Mouse (Mus musculus): ENCODE results near the gene Mafk. TPM values are rescaled to one million over a fixed set of nuclear protein-coding genes. Genes with fewer than 3 reads are reported as not detected.

The Mafk gene
- polyA plus RNA-seq, 1 experiment, result 22.5 TPM

GRCm38 (mm10) chr5:139801231-139801630 lies 9.9 kb downstream of the Mafk start:
- Histone ChIP-seq H3K36me3 (ENCODE audit: control insufficient read depth) (peaks cover 100% of the 10 kb centered on the region), H3K4me3 (replicated peaks) (no peak overlapping the region), H3K4me1 (ENCODE audit: control insufficient read depth) (peaks cover 96% of the 10 kb centered on the region)

DNA sequence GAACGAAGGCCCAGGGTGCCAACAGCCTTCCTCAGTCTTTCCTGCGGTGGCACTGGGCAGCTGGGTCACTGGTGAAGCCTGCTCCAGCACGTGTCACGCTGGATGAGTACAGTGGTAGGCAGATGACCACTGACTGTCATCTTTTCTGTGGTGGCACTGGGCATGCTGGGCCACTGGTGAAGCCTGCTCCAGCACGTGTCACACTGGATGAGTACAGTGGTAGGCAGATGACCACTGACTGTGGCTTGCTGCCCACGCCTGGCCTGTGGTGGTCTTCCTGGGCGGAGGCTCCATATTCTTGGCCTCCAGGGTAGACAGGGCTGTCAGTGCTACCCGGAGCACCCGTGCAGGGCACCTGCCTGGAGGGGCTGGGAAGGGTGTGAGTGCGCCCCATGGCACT lies 10.6 kb downstream of the Mafk start:
- Histone ChIP-seq H3K4me3 (replicated peaks) (no peak overlapping the region), H3K36me3 (ENCODE audit: control insufficient read depth) (peaks cover 100% of the 10 kb centered on the region), H3K9me3 (ENCODE audit: control insufficient read depth, low read length) (peaks cover 9% of the 10 kb centered on the region), H3K4me1 (ENCODE audit: control insufficient read depth) (peaks cover 96% of the 10 kb centered on the region), H3K27me3 (ENCODE audit: control insufficient read depth) (no peaks in the 10 kb centered on the region; the same call in 1 of the 2 replicates)
- TF ChIP-seq TAL1 (IDR thresholded peaks at IDR 0.05; ENCODE audit: low read length) (no peak), GATA1 (IDR thresholded peaks at IDR 0.05; ENCODE audit: low read length) (no peak)

More at GRCm38 (mm10) chr5:139801231-139801630, 9.9 kb downstream of the Mafk start:
- Histone ChIP-seq H3K9me3 (ENCODE audit: control insufficient read depth, low read length) (peaks cover 3% of the 10 kb centered on the region), H3K27me3 (ENCODE audit: control insufficient read depth) (no peaks in the 10 kb centered on the region)
- TF ChIP-seq GATA1 (IDR thresholded peaks at IDR 0.05; ENCODE audit: low read length) (no peak), TAL1 (IDR thresholded peaks at IDR 0.05; ENCODE audit: low read length) (no peak)

- H3K36me3 ChIP-seq (ENCODE audit: control insufficient read depth), result peaks cover 100% of the 10 kb centered on the region
- peaks cover 3% of the 10 kb centered on the region; the same call in 1 of the 2 replicates for H3K27me3 ChIP-seq (ENCODE audit: control insufficient read depth)
- H3K9me3 ChIP-seq (ENCODE audit: control insufficient read depth, low read length), result peaks cover 22% of the 10 kb centered on the region
- peaks cover 96% of the 10 kb centered on the region for H3K4me1 ChIP-seq (ENCODE audit: control insufficient read depth)
- peak overlapping the region; percentile 60 for H3K4me3 ChIP-seq (replicated peaks)
- TF ChIP-seq GATA1 (IDR thresholded peaks at IDR 0.05; ENCODE audit: low read length) (no peak), TAL1 (IDR thresholded peaks at IDR 0.05; ENCODE audit: low read length) (no peak)
Measured at GRCm38 (mm10) chr5:139803165-139803564, 11.9 kb downstream of the Mafk start.

DNA sequence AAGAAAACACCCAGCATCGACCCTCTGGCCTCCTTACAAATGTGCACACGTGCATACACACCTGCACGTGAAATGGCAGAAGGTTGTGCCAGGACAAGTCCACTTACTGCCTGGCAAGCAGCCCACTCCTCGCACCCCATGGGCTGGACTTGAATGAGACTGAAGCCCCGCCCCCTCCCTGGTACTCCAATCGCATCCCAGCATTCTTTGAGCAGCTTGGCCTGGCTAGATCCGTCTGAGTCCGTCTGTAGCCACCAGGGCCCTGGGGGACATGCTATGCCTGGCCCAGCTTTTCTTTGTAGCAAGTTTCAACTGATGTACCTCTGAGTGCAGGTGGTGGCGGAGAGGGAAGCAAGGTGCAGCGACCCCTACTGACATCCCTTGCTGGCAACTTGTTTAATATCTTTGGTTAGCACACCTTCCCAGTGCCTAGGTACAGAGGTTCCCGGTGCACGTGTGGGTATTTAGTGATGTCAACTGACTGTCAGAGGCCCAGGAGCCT lies 12.3 kb downstream of the Mafk start:
- H3K4me1 ChIP-seq (ENCODE audit: control insufficient read depth), result peaks cover 97% of the 10 kb centered on the region
- peaks cover 6% of the 10 kb centered on the region; the same call in 1 of the 2 replicates for H3K27me3 ChIP-seq (ENCODE audit: control insufficient read depth)
- H3K36me3 ChIP-seq (ENCODE audit: control insufficient read depth), result peaks cover 100% of the 10 kb centered on the region

DNA sequence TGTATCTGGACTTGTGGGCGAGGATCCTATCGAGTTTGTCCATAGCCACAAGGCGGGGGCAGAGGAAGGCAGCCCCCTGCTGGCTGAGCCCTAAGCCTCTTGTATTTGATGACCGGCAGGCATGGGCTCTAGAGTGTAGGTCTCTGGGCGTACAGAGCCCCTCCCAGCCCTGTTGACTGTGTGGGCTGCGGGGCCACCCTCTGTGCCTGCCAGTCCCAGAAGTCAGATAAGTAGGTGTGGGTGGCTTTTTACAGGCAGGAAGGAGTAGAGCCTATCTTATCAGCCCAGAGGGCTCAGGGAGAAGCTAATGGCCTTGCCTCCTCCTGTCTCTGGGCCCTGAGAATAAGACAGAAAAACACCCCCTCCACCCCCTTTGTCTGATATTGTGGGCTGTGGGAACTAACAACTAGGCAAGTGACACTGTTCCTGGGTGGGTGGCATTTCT lies 12.8 kb downstream of the Mafk start:
- peaks cover 29% of the 10 kb centered on the region for H3K9me3 ChIP-seq (ENCODE audit: control insufficient read depth, low read length)
- H3K4me1 ChIP-seq (ENCODE audit: control insufficient read depth), result peaks cover 95% of the 10 kb centered on the region
- H3K27me3 ChIP-seq (ENCODE audit: control insufficient read depth), result peaks cover 6% of the 10 kb centered on the region; the same call in 1 of the 2 replicates
- peak; percentile 84 for TF ChIP-seq TAL1 (IDR thresholded peaks at IDR 0.05; ENCODE audit: low read length)
- peak; percentile 96 for TF ChIP-seq GATA1 (IDR thresholded peaks at IDR 0.05; ENCODE audit: low read length)
- peaks cover 99% of the 10 kb centered on the region for H3K36me3 ChIP-seq (ENCODE audit: control insufficient read depth)
- peak overlapping the region; percentile 60 for H3K4me3 ChIP-seq (replicated peaks)

More for the DNA sequence above, 12.3 kb downstream of the Mafk start:
- H3K9me3 ChIP-seq (ENCODE audit: control insufficient read depth, low read length), result peaks cover 27% of the 10 kb centered on the region
- TF ChIP-seq GATA1 (IDR thresholded peaks at IDR 0.05; ENCODE audit: low read length) (no peak), TAL1 (IDR thresholded peaks at IDR 0.05; ENCODE audit: low read length) (no peak)
- peak overlapping the region; percentile 60 for H3K4me3 ChIP-seq (replicated peaks)

DNA sequence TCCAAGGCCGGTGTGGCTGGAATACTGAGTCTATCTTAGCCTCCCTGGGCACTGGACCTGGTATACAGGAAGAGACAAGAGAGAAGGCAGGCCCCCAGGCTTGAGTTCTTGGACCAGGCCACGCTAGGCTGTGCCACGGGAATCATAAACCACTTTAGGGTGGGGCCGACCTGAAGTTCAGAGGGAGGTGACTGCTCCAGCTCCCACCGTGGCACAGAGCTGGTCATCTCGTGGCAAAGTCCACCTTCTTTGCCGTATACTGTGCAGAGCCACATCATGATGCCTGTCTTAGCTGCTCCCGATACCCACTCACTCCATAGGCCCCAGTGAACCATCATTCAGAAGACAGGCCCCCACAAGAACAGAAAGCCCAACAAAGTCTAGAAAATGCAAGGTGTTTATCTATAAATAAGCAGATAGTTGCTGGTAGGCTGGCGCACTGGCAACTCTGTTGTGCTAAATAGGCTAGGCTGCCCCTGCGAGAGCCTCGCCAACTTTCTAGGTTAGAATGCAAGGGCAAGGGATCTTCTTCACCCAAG lies 13.3 kb downstream of the Mafk start:
- TF ChIP-seq TAL1 (IDR thresholded peaks at IDR 0.05; ENCODE audit: low read length) (peak; percentile 52; the same call in 2 of the 3 replicates), GATA1 (IDR thresholded peaks at IDR 0.05; ENCODE audit: low read length) (no peak)
- H3K4me1 ChIP-seq (ENCODE audit: control insufficient read depth), result peaks cover 97% of the 10 kb centered on the region
- H3K27me3 ChIP-seq (ENCODE audit: control insufficient read depth), result peaks cover 6% of the 10 kb centered on the region; the same call in 1 of the 2 replicates
- H3K9me3 ChIP-seq (ENCODE audit: control insufficient read depth, low read length), result peaks cover 32% of the 10 kb centered on the region
- peak overlapping the region; percentile 60 for H3K4me3 ChIP-seq (replicated peaks)
- peaks cover 99% of the 10 kb centered on the region for H3K36me3 ChIP-seq (ENCODE audit: control insufficient read depth)

- peaks cover 95% of the 10 kb centered on the region for H3K4me1 ChIP-seq (ENCODE audit: control insufficient read depth)
- TF ChIP-seq GATA1 (IDR thresholded peaks at IDR 0.05; ENCODE audit: low read length) (no peak), TAL1 (IDR thresholded peaks at IDR 0.05; ENCODE audit: low read length) (peak; percentile 66)
- H3K36me3 ChIP-seq (ENCODE audit: control insufficient read depth), result peaks cover 96% of the 10 kb centered on the region
- H3K4me3 ChIP-seq (replicated peaks), result peak overlapping the region; percentile 60
- H3K9me3 ChIP-seq (ENCODE audit: control insufficient read depth, low read length), result peaks cover 32% of the 10 kb centered on the region
- peaks cover 6% of the 10 kb centered on the region; the same call in 1 of the 2 replicates for H3K27me3 ChIP-seq (ENCODE audit: control insufficient read depth)
Measured at GRCm38 (mm10) chr5:139805924-139806323, 14.6 kb downstream of the Mafk start.

DNA sequence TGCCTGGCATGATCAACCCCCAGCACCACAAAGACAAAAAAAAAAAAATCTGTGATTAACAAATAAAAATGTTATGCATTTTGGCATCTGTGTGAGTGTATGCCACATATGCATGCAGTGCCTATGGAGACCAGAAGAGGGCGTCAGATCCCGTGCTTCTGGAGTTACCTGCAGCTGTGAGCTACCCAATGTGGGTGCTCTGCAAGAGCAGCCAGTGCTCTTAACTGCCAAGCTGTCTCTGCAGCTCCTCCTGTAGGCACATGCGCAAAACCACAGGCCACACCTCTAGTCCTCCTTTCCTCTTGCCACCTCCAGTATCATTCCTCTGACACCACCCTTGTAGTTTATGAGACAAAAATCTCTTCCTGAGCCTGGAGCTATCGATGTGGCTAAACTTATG lies 18.1 kb downstream of the Mafk start:
- H3K36me3 ChIP-seq (ENCODE audit: control insufficient read depth), result peaks cover 83% of the 10 kb centered on the region
- TF ChIP-seq TAL1 (IDR thresholded peaks at IDR 0.05; ENCODE audit: low read length) (no peak), GATA1 (IDR thresholded peaks at IDR 0.05; ENCODE audit: low read length) (no peak)
- H3K27me3 ChIP-seq (ENCODE audit: control insufficient read depth), result peaks cover 6% of the 10 kb centered on the region; the same call in 1 of the 2 replicates
- peaks cover 32% of the 10 kb centered on the region for H3K9me3 ChIP-seq (ENCODE audit: control insufficient read depth, low read length)
- peaks cover 96% of the 10 kb centered on the region for H3K4me1 ChIP-seq (ENCODE audit: control insufficient read depth)
- peak overlapping the region; percentile 27 for H3K4me3 ChIP-seq (replicated peaks)

DNA sequence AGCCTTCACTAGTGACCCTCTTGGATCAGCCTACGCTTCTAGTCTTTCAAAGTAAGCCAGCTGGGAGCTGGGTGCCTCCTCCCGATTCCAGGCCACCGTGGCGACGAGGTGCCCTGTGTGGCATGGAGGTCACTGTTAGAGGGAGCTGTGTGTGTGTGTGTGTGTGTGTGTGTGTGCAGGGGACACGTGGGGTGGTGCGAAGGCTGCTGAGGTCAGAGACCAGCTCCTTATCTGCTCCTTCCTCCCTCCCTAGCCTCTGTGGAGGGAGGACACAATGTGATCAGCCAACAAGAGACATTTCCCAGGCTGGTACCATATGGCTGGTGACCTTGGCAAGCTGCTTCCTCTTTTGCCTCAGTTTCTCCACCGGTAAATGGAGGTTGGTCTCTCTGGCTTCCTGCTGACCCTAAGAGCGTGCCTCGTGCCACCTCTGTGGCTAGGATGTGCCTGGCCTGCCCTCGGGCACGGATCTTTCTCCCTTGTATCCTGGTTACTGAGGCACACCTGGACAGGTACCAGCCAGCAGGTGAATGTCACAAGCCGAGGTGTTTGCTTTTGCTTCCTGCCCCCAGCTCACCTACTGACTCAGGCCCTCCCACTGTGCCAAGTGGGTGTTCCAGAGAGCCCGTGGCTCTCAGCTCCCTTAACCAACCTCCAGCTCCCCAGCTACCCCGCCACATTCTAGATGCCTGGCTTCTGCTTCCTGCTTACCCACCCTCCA lies 20.5 kb downstream of the Mafk start:
- Histone ChIP-seq H3K27me3 (ENCODE audit: control insufficient read depth) (peaks cover 6% of the 10 kb centered on the region; the same call in 1 of the 2 replicates), H3K4me1 (ENCODE audit: control insufficient read depth) (peaks cover 96% of the 10 kb centered on the region), H3K9me3 (ENCODE audit: control insufficient read depth, low read length) (peaks cover 24% of the 10 kb centered on the region), H3K4me3 (replicated peaks) (peak overlapping the region; percentile 67), H3K36me3 (ENCODE audit: control insufficient read depth) (peaks cover 69% of the 10 kb centered on the region)
- TF ChIP-seq TAL1 (IDR thresholded peaks at IDR 0.05; ENCODE audit: low read length), result no peak
- no peak; the same call in 1 of the 2 replicates for TF ChIP-seq GATA1 (IDR thresholded peaks at IDR 0.05; ENCODE audit: low read length)

Data from erythroblast, embryonic 14.5 days (primary cell).